Mouse (Mus musculus) lung, postnatal 0 days (tissue): ENCODE results near the gene Pms1. TPM values are rescaled to one million over a fixed set of nuclear protein-coding genes. Genes with fewer than 3 reads are reported as not detected.

Experiments used
- ATAC-seq: fragments of 200-750 bp; cut with Nextera tagmentation; 2 replicates; pipeline ENCODE4 v1.8.0; 2017; ENCODE audit warnings: moderate library complexity
- DNase-seq: peaks from one replicate; pipeline ENCODE4 v3.0.0-alpha.2; 2016; ENCODE audit warnings: low spot score
- H3K27ac ChIP-seq: fragments of 300-500 bp; sonication (generic); 2 replicates; pipeline ENCODE4 v1.5.1; 2014; ENCODE audit warnings: antibody characterized with exemption, mild to moderate bottlenecking, low read length, mixed read lengths
- H3K27me3 ChIP-seq: fragments of 300-500 bp; sonication (generic); replicated peaks from 2 replicates; pipeline ENCODE4 v1.6.1; 2014; ENCODE audit warnings: low read length, mixed read lengths; ENCODE audit not compliant: insufficient read depth
- H3K36me3 ChIP-seq: fragments of 300-500 bp; sonication (generic); 2 replicates; pipeline ENCODE4 v1.6.1; 2014; ENCODE audit warnings: low read length, mixed read lengths; ENCODE audit not compliant: insufficient read depth
- H3K4me1 ChIP-seq: fragments of 300-500 bp; sonication (generic); 2 replicates; pipeline ENCODE4 v1.6.1; 2014; ENCODE audit warnings: antibody characterized with exemption, low read depth, low read length, mixed read lengths; ENCODE audit not compliant: insufficient read depth
- H3K4me2 ChIP-seq: fragments of 300-500 bp; sonication (generic); replicated peaks from 2 replicates; pipeline ENCODE4 v1.6.1; 2014; ENCODE audit warnings: low read depth, mild to moderate bottlenecking, low read length, moderate library complexity, mixed read lengths
- H3K4me3 ChIP-seq: fragments of 300-500 bp; sonication (generic); 2 replicates; pipeline ENCODE4 v1.5.1; 2014; ENCODE audit warnings: low read depth, low read length
- H3K9ac ChIP-seq: fragments of 300-500 bp; sonication (generic); replicated peaks from 2 replicates; pipeline ENCODE4 v1.6.1; 2014; ENCODE audit warnings: low read depth, mild to moderate bottlenecking
- H3K9me3 ChIP-seq: fragments of 300-500 bp; sonication (generic); 2 replicates; pipeline ENCODE4 v1.6.1; 2016; ENCODE audit warnings: low read length, mixed read lengths
- CTCF ChIP-seq: IDR thresholded peaks from 2 replicates; pipeline ENCODE4 v1.5.1; 2016; ENCODE audit warnings: antibody characterized with exemption, mild to moderate bottlenecking
- EP300 ChIP-seq: IDR thresholded peaks from 2 replicates; pipeline ENCODE4 v1.6.1; 2016; ENCODE audit warnings: antibody characterized with exemption, mild to moderate bottlenecking, control low read depth
- WGBS: fragments of 180-500 bp; shearing (Covaris S2); extraction: QIAGEN DNeasy Blood & Tissue Kit; methylation state at CpG from one replicate; pipeline ENCODE4 v1.1.7; 2014; 5-methylcytosine and 5-hydroxymethylcytosine counted together
- polyA plus RNA-seq: library from polyadenylated mRNA; unstranded; fragments of >200 nt; fragmentation: Nextera tagmentation; extraction: Ambion mirVana; gene quantifications from 2 replicates; pipeline ENCODE4 v1.2.1, GENCODE M21; 2015

The Pms1 gene
- polyA plus RNA-seq, 1 experiment from 2014 or later = 2.5 TPM

DNA sequence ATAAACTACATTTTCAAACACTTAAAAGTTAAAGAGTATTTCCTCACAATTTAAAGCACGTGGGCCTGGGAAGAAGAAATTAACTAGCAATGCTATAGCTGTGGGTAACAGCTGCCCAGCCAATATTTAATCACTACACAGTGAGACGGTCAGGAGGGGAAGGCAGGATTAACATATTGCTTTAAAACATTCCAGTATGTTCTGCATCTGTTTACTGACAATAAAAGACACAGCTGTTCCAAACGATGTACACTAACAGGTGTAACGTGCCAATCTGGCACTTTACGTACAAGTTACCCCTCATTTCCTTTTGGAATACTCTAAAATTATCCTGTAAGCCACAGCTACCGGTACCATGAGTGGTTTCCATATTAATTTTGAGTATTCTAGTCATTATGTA is 139.1 kb downstream of the Pms1 start:
- ATAC-seq = no peak
- TF ChIP-seq CTCF (no peak), EP300 (no peak)
- H3K4me1 ChIP-seq = no peaks in the 10 kb centered on the region
- H3K9ac ChIP-seq = no peak overlapping the region
- no peak for DNase-seq
- no peak overlapping the region for H3K27ac ChIP-seq
- H3K36me3 ChIP-seq = no peaks in the 10 kb centered on the region
- H3K4me3 ChIP-seq = no peak overlapping the region
- H3K4me2 ChIP-seq = no peak overlapping the region
- H3K9me3 ChIP-seq = no peaks in the 10 kb centered on the region
- WGBS = 65% methylated on average over 6 of the region's 6 CpGs
- no peaks in the 10 kb centered on the region for H3K27me3 ChIP-seq

Other genes with a start within 250 kb of the Pms1 start
- not detected in 2 replicates for gene Mstn, start 235.4 kb downstream of the Pms1 start, polyA plus RNA-seq
- gene 1700019A02Rik, start 109.4 kb downstream of the Pms1 start, polyA plus RNA-seq = not detected in 2 replicates
- gene Ormdl1, start 77 bp upstream of the Pms1 start, polyA plus RNA-seq = 24.6 and 28.1 TPM in 2 replicates
- not detected in 2 replicates for gene Gm28778, start 93 bp upstream of the Pms1 start, polyA plus RNA-seq
- 13.0 and 16.5 TPM in 2 replicates for gene Osgepl1, start 16.6 kb upstream of the Pms1 start, polyA plus RNA-seq
- gene Asdurf, start 55.6 kb upstream of the Pms1 start, polyA plus RNA-seq = 5.7 and 10.5 TPM in 2 replicates
- gene Gm28551, start 55.6 kb upstream of the Pms1 start, polyA plus RNA-seq = 0.30 and 0.45 TPM in 2 replicates
- gene Asnsd1, start 55.7 kb upstream of the Pms1 start, polyA plus RNA-seq = 30.4 and 36.1 TPM in 2 replicates